Mouse (Mus musculus): ENCODE measurements around the gene Kcnmb1.

Gene Kcnmb1

DNA sequence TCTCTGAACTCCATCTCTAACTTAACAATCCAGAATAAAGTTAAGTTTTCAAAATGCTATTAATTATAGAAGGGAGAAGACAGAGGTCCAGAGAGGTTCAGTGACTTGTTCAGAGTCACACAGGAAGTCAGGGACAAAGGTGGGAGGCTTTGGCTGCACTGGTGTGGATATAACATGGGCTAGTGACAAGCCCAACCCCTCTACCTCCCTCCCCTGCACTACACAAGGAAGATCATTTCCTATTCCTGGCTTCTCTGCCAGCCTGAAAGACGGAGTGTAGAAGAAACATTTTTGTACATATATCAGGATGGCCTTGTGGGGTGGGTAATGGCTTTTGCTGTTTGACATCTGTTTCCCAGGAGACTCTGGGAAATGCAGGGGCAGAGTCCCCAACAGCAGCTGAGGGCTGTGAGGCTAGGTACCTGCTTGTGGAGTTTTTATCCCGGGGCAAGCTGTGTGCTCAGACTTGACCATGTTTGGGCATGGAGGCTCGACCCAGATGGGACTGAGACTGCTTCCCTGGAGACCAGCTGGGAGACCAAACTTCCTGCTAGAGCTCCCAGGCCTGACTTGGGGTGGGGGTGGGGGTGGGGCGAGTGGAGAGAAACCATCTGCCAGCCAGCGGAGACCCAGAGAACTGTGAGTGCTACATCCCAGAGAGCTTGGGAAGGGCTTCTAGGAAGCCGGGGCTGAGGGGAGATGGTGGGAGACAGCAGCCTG, at the start of gene Kcnmb1:
Gene Kcnmb1, plus strand, starts transcription at position 326 of the 720 bp plus-strand sequence.
- no peak for DNase-seq (ENCODE audit: low read depth, low spot score)

DNA sequence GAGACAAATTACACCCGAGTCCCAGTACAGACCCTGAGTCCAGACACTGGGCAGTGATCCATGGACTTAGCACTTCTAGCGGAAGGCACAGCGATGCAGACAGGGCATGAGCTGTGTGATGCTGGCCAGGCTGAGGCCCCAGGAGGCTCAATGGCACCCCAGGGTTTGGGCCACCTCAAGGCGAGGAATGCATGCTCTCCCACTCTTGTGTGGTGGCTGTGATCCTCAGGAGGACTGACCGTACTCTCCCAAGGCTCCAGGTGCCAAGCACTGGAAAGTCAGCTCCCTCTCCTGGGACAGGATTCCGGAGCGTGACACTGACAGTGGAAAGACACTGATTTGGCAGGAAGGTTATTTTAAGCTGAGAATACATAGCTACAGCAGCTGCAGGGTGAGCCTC, 49.8 kb upstream of the Kcnmb1 start:
- DNase-seq (ENCODE audit: low read depth, low spot score) = no peak

DNA sequence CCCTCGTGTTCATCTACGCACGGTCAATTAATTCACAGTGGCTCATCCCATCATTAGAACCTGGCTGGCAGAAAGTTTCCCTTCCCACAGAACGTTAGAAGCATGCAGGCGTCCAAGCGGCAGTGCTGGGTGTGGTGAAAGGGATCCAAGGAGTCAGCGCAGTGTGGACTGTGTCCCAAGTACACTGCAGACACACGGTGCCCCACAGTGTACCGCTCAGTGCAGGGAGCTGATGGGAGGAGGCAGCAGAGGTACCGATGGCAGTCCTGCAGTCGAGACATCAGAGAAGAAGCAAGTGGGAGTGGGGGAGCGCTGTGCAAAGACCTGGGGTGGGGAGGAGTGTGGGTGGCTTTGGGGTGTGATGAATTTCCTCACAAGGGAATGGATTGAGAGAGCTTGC, 48.6 kb upstream of the Kcnmb1 start:
- DNase-seq (ENCODE audit: low read depth, low spot score) = no peak

DNA sequence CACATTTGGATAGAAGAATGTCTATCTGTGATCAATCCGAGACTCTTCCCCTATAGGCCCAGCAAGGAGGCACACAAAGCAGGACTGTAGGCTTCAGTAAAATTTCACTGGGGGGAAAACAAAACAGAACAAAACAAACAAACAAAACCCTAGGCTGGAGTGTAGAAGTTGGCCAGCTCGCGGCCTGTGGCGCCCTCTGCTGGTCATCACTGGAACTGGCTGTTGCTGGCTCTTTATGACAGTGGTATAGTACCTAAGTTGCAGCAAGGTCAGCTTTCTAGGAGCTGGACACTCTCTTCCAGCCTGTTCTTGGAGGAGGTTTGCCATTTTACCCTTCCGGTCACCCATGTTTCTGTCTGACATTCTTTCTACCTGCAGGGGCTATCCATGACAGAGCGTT, 45.2 kb upstream of the Kcnmb1 start:
- DNase-seq (ENCODE audit: low read depth, low spot score) = peak; percentile 53

DNA sequence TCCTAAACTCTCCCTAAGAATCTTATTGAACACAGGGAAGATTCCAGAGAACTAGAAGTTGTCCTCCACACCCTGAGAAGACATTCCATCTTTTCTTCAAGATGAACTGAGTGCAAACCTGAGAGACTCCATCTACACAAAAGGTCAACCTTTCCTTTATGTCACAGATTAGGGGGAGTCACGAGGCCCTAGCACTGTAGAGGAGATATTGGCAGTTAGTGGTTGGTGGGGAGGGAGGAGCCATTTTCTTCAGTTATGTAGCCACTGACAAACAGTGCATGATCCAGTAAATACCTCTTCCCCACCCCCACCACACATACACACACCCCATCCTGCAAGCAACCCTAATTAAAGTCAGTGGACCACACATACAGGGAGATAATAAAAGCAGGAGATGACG, 44.4 kb upstream of the Kcnmb1 start:
- no peak for DNase-seq (ENCODE audit: low read depth, low spot score)

DNA sequence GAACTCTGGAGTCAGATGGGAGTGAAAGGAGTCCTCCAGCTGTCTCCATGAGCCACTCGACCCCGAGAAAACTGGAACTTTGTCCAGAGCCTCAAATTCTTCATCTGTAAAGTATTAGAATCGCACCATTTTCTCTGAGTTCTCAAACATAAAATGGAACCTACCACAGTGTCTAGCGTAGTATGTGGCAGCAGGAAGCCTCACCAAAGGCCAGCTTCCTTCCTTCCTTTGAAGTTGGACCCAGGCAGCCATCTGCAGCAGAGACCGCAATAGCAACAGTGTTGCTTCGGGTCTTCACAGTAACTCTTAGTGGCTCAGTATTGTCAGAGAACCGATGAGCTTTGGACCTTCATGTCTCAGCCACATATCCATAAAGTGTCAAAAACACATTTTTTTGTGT, 43.0 kb upstream of the Kcnmb1 start:
- no peak for DNase-seq (ENCODE audit: low read depth, low spot score)

DNA sequence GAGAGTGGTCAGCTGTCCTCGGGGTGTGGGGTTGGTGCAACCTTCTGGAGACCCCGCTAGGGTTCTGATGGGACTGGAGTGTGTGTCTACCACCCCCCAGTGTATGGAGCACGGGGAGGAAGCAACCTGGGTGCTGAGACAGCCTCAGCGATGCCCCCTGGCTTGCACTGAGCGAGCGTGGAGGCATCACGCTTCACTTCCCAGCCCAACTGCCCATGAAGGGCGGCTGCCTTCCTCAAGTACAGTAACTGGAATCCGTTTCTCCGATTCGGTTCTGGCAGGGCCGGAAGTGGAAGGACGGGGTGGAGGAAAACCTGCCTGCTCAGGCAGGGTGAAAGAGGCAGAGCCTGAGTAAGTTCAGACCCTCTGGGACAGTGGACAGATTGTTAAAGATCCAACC, 41.4 kb upstream of the Kcnmb1 start:
- no peak for DNase-seq (ENCODE audit: low read depth, low spot score)

DNA sequence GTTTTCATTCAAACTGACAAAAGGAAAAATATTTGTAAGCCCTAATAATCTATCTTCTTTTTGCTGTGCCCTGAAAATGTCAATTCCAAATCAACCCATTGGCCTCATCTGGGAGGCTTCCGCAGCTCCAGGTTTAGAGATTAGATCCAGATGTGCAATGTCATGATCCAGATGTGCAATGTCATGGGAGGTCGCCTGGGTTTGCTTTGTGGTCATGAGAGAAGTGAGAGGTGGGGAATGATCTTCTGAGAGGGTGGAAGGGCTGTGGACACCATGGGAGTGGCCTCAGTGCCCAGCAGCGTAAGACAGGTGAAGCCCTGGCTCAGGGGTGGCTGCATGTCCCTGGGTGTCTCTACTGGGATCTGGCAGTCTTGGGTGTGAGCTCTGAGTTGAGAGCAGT, 39.8 kb upstream of the Kcnmb1 start:
- no peak for DNase-seq (ENCODE audit: low read depth, low spot score)

DNA sequence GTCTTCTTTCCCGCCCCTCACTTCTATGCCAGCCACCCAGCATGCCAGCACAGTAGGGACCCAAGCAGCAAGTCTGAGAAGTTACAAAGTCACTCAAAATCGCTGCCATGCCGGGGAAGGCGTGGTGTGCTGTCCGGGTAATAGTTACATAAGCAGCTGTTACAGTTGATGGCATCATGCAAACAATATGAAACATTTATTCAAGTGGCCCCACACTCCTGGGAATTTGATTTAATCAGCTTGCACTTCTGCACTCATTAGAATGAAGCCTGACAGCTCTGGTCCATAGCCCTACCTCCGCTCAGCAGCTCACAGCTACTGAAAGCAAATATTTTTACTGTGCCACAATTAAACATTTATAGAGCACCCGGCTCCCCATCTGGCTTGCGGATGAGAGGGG, 37.0 kb upstream of the Kcnmb1 start:
- DNase-seq (ENCODE audit: low read depth, low spot score) = no peak

DNA sequence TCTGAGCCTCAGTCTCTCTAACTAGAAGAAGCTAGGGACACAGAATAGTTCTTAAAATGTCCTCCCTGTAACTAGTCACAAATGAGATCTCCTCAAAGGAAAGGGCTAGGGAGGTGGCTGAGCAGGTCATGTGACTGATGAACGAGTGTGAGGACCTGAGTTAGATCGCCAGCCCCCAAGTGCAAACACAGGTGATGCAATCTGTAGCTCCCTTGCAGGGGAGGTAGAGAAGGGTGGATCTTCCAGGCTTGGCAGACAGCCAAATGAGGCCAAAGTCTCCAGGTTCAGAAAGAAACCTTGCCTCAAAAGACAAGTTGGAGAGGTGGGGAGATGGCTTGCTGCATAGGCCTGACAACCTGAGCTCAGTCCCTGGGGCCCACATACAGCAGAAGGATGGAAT, 36.3 kb upstream of the Kcnmb1 start:
- no peak for DNase-seq (ENCODE audit: low read depth, low spot score)

DNA sequence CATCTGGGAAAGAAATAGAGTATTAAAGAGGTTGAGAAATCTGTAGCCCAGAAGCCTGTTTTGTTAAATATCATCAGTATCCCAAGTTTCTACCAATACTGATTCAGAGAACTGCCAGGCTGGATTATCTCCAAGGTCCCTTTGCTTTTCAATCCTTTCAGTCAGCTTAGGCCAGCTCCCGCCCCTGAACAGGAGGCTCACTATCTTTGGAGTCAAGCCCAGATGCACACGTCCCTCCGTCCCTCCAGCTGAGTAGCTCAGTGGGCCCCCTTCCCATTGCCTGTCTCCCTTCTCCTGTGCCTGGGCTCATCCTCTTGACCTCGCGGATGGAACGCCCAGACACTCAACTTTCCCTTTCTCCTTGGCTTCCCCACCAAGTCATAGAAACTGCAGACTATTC, 35.5 kb upstream of the Kcnmb1 start:
- DNase-seq (ENCODE audit: low read depth, low spot score) = no peak

DNA sequence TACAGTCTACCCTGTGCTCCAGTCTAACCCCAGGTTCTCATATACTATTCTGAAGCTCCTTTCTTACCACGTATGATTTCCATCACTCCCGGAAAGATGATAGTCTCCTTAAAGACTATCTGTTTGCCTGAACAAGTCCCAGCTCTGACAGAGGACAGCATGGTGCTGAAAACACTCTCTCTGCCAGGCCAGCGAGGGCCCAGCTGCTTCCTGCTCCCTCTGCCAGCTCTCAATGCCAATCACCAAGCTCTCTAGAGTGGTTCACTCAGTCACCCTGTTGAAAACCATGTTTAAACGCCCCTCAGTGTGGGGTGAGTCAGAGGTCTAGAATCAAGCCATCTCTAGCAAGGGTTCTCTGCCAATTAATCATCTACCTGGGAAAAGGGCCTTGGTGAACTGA, 35.0 kb upstream of the Kcnmb1 start:
- DNase-seq (ENCODE audit: low read depth, low spot score) = no peak

DNA sequence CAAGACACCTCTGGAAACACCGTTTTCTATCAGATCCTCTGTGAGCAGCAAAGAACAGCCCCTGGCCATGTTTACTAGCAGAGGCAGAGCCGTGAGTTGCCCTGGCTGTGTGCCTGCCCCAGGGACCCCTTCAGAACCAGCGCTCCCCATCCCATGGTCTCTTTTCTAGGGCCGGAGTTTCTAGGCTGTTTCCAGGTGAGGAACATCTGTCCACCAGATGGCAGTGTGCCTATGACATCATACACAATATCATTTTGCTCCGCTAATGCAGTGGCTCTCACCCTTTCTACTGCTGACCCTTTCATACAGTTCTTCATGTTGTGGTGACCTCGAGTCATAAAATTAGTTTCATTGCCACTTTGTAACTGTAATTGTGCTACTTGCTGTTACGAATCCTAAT, 34.2 kb upstream of the Kcnmb1 start:
- DNase-seq (ENCODE audit: low read depth, low spot score) = peak; percentile 34

DNA sequence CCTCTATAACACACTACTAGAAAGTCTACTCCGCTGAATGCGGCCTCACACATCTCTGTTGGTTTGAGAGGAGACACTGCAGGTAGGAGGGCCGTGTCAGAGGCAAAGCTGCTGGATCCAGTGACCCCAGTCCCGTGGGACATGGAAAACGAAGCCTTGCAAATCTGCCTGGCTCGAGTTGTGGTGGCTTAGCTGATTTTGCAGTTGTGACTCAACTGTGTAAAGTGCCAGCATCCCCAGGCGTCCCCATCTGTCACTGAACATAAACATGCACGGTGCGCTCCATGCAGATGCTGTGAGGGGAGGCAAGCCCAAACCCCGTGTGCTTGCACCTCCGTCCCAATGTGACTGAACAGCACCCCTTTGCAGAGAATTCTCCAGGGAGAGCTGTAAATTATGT, 33.4 kb upstream of the Kcnmb1 start:
- no peak for DNase-seq (ENCODE audit: low read depth, low spot score)

DNA sequence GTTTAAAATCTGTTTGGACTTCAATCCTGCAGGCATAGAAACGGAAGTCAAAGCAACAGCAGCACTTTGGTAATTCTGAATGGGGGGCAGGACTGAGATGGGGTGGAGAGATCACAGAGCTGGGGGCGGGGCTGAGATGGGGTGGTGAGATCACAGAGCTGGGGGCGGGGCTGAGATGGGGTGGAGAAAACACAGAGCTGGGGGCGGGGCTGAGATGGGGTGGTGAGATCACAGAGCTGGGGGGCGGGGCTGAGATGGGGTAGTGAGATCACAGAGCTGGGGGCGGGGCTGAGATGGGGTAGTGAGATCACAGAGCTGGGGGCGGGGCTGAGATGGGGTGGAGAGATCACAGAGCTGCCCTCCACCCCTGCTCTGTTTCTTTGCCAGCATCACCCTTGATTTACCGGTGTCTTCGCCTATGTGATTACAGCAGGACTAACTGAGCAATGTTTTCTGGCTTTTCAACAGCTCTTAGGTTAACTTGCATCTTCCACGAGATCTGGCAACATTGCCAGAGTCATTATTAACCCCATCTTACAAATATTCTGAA, 30.9 kb upstream of the Kcnmb1 start:
- no peak for DNase-seq (ENCODE audit: low read depth, low spot score)

DNA sequence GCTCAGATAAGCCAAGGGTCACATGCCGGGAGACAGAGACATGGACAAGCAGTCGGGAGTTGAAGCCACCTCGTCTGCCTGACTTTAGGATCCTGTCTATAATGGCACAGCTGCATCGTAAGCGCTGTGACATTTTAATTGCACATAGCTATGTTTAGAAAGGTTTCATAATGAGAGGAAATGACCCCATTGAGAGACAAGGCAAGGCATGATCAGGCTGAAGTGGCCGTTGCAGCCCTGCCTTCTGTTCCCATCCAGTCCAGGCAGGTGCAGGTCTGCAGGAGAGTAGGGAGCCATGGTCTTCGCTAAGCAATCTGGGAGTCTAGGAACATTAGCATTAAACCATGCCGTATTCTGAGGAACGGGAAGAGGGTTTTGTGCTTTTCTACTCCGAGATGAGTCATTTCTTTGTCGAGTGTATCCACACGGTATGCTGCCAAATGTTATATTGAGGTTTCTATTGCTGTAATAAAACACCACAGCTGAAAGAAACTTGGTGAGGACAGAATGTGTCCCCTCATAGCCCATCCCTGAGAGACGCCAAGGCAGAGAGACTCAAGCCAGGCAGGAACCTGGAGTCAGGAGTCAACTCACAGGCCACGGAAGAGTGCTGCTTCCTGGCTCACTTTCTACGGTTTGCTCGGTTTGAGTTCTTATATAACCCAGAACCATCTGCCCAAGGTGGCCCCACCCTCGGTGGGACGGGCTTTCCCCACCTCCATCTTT, 30.3 kb upstream of the Kcnmb1 start:
- DNase-seq (ENCODE audit: low read depth, low spot score) = no peak

DNA sequence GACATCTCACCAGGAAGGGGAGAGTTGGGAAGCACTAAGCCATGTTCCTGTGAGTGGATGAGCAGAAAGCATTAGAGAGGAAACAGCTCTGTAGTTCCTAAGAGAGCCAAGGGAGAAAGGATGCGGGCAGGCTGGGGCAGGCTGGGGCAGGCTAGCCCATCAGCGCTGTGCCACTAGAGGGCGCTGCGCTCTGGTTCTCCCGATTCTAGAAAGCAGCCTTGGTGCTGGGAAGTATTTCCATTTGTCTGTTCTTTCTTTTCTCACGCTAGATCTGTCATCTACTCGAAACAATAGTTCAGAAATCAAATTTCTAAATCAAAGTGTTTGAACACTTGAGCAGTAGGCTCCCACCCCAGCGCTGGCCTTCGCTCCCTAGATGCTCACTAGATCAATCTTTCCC, 28.5 kb upstream of the Kcnmb1 start:
- no peak for DNase-seq (ENCODE audit: low read depth, low spot score)

DNA sequence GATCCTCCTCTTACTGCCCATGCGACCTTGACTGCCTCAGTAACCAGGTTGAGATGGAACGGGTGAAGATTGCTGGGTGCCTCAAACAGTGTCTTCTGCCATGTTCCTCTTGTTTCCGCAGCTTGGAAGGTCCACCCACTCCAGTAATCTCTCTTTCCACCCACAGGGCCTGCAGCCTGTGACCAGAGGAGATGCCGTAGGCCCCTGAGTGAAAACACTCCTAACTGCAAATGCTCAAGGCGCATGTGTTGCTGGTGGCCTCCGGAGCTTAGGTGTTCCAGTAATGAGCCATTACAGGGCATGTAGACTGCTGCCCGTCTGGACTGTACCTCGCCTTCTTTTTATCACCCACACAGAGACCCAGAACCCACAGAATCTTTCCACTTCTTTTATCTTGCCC, 25.2 kb upstream of the Kcnmb1 start:
- DNase-seq (ENCODE audit: low read depth, low spot score) = no peak

DNA sequence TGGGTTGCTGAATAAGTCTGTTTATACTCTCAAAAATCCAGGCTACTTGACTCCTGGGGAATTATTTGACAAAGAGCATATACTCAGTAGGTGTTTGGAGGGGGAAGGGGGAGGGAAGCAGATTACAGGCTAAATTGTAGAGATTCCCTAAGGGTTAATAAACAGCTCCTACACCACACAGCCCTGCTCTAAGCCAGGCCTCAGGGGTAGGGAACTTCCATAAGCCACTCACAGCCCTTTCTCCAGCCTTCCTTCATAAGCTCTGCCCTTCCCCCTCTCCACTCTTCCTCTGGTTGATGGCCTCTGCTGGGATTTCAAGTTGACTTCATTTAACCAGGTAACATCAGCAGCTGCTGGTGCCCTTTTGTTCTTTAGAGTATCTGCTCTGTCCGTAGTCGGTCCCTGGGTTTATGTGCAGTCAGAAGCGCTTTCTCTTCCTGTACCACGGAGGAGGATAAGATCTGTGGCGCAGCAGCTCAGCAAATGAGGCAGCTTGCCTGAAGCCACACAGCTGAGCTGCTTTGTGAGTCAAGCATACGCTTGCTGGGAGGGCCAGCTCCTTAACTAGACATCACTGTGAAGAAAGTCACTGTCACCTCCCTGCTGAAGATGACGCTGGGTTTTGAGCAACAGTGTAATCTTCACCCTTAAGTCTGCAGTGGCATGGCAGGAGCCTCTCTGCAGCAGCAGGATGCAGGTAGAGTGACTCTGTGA, 24.1 kb upstream of the Kcnmb1 start:
- DNase-seq (ENCODE audit: low read depth, low spot score) = no peak

DNA sequence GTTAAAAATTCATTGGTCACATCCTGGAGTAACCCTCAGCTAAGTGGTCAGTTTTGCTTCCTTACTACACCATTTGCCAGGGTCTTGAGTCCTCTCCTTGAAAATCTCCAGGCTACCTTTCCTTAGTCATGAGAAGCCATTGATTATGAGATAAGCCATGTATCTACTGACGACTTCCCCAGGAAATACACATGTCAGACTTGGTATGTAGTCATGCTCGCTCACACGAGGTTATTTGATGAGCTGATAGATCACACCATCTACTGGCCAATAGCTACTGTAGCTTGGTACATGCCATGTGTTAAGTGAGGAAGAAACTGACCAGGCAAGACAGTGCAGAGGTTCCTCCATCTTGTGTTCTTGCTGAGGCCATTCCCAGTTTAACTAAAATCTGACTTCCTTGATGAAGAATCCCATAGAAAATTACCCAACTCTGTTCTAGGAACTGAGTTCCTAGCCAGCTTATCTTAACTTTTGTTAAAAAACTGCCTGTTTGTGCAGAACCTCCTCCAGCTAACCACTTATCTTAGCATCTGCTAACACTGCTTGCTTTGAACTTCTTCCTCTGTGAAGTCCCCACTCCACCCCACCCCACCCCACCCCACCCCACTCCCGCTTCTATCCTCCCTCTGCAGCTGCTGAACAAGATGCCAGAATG, 23.2 kb upstream of the Kcnmb1 start:
- DNase-seq (ENCODE audit: low read depth, low spot score) = no peak

DNA sequence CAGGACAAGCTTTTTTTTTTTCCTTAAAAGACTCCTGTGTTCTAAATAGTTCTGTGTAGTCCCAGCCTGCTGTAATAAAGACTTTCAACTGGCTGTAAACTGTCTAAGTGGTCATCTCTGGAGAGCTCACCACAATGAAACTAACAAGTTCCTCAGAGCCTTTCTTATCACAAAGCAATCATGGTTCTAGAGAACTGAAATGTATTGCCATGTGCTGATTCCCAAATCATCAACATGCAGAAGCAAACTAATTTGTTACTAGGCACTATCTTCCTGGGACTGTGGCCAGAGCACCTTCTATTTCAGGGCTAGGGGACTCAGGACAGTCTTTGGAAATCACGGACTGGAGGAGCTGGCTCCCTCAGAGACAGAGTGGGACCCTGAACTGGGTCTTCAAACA, 19.2 kb upstream of the Kcnmb1 start:
- no peak for DNase-seq (ENCODE audit: low read depth, low spot score)

All from retina, postnatal 7 days (tissue).